Mouse (Mus musculus) A20 (cell line): ENCODE data around the gene Ccna2.
A peak's percentile ranks its signal among the peaks of the same experiment; 100 is the strongest.

Experiments used
- DNase-seq: peaks from one replicate; pipeline ENCODE4 v3.0.0-alpha.2; 2011; ENCODE audit warnings: low read depth, low spot score

Gene Ccna2

DNA sequence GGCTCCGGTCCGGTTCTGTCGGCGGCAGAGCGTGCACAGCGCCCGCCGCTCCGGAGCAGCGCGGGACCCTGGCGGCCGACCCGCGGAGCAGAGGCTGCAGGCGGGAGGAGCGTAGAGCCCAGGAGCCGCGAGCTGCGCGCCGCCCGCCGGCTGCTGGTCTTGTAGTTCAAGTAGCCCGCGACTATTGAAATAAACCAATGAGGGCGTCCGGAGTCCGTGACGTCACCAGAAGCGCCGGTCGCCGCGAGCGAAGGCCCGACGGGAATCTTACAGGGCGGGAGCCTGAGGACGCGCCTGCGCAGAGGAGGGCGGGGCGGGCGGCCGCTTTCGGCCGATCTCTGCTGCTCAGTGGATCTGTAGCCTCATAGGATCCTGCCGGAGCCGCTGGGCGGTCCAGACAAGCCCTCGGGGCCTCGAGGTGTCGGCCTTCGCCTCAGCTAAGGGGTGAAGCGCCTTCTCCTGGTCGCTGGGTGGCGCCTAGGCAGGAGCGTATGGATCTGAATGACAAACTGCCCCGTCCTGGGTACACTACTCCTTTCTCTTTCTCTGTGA is at the start of gene Ccna2:
Gene Ccna2, minus strand, starts transcription at position 324 of the 552 bp plus-strand sequence.
- DNase-seq = peak; percentile 99

DNA sequence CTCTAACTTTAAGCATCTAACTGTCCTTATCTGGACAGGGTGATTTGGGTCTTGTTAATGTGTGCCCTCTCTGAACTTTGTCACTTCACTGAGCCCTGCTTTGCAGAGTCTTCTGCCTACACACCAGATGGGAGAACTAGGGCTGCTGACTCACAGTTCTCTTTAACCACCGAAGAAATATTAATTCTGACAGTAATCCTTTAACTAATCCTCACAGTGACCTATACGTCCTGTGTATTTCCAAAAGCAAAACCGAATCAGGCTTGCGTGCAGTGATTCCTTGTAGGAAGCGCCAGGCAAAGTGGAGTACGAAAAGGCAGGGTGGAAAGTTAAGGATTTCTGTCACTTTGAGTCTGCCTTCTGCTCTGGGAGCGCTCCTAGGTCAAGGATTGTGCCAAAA is 46.2 kb upstream of the Ccna2 start:
- DNase-seq = no peak

DNA sequence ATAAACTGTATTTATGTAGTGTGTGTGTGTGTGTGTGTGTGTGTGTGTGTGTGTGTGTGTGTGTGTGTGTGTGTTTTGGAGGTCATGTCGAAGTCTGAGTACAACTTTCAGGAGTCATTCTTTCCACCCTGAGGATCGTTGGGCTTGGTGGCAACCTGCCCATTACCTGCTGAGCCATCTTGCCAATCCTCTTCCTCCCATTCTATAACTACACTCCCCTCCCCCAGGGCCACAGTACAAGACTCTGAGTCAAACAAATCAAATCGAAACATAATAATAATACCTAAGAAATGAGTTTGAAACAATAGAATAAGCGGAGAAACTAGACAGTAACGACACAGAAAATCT is 41.9 kb upstream of the Ccna2 start:
- no peak for DNase-seq

DNA sequence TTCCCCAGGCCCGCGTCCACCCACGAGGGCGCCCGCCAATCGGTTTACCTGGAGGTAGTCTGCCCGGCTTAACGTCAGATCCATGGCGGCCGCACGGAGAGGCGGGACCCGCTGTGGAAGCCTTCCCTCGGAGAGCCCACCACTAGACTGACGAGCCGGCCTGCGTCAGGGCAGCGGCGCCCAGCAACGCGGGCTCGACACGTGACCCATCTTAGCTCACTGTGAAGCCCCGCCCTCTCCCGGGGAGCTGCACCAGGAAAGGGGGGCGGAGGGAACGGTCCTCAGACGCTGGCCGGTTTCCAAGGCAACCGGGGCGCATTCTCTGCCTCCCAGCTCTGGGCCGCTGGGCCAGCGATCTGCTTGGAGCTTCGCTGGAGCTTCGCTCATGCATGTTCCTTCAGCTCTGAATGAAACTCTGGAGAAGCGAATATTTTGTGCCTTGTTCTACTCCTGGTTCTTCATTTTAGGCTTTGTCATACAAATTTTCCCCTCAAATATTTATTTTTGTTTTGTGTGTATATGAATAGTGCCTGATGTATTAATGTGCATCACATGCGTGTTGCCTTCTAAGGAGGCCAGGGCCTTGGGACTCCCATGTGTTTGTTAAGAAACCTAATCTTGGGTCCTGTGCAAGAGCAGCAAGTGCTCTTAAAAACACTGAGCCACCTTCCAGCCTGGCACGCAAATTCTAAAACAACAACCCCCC is 41.4 kb upstream of the Ccna2 start, which contains the start of gene Bbs7:
Gene Bbs7, minus strand, starts transcription at position 276 of the 706 bp plus-strand sequence.
- DNase-seq = peak; percentile 93

DNA sequence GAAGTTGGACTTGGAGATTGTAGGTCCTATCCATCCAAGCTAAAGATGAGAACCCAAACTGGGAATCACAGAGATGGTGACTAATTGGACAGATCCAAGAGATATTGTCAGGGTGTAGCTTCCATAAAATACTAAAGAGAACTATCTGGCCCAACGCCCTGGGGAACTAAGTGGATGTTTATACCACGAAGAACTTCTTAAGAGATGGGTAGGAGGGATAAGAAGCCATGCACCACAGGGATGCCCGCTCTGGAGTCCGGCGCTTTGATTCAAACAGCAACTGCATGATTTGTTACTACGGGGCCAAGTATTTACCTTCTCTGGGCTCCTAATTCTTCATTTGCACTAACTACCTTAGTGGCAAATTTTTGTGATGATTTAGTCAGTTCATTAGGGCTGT is 40.7 kb upstream of the Ccna2 start:
- no peak for DNase-seq

DNA sequence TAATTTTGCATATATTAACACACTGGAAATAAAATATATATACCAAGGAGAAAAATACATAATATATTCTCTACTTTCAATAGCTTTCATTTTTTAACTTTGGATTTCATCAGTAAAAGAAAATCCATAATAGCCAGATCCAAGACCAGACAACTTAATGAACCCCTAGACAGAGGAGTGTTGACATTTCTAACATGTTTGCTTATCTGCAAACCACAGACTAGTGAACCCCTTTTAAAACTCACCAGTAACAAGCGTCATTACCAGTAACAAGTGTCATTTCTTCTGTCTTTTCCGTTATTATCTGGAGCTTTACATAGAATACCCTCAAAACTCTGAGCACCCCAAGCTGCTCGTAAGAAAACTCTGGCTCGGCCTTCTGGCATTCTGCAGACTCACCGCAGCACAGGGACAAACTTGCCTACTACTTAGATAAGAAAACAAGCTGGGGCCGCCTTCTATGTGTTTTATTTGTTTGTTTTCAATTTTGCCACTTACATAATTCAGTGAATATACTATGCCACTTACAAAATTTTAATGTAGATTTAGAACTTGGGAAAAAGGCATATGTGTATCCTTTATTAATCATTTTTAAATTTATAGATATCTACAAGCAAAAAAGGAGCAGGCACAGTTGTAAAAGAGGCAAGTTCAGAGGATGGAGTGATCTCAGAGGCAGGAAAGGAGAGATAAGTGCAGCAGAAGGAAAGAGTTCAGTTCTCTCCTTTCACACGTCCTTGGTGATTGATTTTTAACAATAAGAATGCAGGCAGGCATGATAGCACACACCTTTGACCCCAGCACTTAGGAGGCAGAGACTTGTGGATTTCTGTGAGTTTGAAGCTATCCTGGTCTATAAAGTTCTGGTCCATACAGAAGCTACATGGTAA is 34.2 kb upstream of the Ccna2 start:
- no peak for DNase-seq

DNA sequence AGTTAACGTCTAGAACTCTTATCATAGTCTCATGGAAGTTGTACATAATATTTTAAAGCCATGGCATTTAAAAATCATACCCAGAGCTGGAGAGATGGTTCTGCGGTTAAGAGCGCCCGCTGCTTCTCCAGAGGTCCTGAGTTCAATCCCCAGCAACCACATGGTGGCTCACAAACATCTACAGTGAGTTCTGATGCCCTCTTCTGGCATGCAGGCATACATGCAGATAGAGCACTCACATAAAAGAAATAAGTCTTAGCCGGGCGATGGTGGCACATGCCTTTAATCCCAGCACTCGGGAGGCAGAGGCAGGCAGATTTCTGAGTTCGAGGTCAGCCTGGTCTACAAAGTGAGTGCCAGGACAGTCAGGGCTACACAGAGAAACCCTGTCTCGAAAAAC is 27.8 kb upstream of the Ccna2 start:
- peak; percentile 57 for DNase-seq

DNA sequence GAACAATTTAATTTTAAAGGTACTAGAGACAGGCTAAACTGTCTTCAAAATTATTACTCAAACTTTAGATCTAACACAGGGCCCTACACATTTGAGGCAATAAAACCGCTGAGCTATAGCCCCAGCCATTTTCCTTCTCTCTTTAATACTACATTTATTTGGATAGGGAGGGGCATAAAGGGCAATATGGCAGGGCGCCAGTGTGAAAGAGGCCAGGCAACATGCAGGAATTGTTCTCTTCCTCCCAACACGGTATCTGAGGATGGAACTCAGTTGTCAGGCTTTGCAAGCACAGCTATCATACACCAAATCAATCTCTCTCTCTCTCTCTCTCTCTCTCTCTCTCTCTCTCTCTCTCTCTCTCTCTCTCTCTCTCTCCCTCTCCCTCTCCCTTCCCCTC is 26.9 kb upstream of the Ccna2 start:
- no peak for DNase-seq

DNA sequence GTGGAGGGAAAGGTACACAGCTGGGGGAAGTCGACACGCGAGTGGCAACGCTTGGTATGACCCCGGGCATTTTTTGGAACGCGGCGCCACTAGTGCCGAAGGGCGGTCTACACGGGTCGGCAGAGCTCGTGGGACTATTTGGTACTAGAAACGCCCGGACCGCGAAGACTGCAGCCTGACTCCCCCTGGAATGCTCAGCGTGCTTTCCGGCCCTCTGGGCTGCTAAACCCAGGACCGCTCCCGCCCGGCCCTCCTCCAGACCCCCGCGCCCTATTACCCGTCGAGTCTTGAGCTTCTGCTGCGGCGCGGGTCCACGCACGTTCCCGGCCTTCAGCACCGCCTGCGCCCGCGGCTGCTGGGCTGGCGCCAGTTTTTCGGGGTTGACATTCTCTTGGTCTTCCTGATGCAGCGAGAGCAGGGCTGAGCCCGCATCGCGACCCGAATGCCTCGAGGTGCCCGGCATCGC is 556 bp downstream of the Ccna2 start:
- DNase-seq = no peak

DNA sequence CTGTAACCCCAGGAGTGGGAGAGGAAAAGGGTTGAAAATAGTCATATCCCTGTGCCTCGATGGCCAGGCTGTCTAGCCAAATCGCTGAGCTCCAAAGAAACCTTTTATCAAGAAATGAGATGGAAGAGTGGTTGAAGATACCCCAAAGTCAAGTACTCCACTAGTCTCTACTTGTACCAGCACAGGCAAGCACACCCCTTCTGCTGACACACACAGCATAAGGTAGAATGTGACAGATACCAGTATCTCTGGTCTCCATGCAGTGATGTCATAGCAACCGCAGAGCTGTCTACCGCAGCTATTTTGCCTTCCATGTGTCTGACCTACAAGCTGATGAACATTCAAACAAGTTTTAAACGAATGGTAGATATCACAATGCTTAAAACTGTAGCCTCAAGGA is 2.1 kb downstream of the Ccna2 start:
- DNase-seq = no peak

DNA sequence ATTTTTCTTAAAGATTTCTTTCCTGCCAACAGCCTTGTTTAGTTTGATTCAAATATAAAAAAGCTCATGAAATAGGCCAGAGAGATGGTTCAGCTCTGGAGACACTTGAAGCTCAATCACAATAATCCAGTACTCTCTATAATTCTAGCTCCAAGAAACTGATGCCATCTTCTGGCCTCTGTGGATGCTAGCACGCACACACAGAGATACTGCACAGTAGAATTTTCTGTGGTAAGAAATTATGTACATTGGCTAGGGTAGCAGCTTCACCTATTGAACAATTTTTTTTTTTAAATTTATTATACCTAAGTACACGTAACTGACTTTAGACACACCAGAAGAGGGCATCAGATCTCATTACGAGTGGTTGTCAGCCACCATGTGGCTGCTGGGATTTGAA is 8.3 kb downstream of the Ccna2 start:
- DNase-seq = no peak

DNA sequence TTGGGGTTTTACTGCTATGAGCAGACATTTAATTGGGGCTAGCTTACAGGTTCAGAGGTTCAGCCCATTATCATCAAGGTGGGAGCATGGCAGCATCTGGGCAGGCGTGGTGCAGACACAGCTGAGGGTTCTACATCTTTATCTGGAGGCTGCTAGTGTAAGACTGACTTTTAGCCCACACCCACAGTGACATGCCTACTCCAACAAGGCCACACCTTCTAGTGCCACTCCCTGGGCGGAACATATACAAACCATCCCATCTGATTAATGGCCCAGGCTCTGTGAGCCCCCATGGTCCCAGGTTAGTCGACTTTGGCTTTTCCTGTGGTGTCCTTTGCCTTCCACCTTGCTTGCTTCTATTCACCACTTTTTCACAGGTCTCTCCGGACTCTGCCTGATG is 12.3 kb downstream of the Ccna2 start:
- DNase-seq = no peak

DNA sequence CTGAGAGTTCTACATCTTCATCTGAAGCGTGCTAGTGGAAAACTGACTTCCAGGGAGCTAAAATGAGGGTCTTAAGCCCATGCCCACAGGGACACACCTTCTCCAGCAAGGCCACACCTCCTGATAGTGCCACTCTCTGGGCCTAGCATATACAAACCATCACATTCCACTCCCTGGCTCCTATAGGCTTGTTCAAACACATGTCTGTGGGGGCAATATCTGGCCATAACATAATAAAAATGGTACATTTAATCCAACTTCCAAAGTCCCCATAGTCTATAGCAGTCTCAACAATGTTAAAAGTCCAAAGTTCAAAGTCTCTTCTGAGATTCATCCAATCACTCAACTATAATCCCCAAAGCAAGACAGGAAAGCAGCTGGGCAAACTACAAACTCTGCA is 14.3 kb downstream of the Ccna2 start:
- no peak for DNase-seq

DNA sequence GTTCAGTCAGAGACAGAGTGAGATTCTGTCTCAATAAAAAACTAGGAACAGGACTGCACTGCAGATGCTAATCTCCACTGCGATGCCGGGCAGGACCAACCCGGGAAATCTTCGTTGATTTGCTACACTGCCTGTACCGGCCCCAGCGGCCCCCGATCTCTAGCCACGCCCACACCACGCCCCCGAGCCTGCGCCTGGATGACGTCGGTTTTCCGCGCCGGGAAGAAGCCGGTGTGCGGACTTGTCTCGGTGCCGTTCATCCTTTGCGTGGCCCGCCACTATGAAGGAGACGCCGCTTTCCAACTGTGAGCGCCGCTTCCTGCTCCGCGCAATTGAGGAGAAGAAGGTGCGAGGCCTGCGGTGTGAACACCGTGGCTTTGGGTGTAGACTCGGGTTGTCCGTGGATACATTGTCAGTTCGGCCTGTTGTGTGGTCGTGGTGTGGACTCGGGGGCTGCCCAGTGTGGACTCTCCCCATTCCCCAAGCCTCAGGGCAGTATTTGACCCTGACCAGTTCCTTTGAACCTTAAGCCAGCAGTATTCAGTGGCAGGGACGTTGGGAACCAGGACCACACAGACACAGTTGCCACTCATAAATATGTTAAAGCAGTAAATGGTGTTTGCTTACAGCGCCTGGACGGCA is 19.4 kb downstream of the Ccna2 start, which contains the start of gene Exosc9:
Gene Exosc9, plus strand, starts transcription at position 201 of the 642 bp plus-strand sequence.
- peak; percentile 90 for DNase-seq

DNA sequence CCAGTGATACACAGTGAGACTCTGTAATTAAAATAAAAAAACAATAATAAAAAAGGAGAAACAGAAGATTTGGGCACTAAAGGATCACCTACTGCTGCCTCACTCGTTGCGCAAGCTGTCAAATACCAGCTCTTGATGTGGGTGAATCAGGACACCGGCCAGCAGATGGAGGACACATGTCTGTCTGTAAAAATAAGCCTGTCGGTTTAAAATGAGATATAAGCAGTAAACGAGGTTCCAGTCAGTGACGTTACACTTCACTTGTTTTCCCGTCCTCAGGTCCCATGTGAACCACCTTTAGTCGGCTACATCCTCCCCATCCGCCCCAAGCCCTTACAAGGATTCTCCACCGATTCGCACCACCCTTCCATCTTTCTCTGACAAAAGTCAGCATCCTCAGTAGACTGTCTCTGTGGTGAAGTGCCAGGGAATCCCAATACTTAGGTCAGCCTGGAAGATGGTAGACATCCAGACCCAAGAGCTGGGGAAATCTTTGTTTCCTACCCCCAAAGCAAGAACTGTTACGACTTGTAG is 20.0 kb downstream of the Ccna2 start:
- DNase-seq = no peak

DNA sequence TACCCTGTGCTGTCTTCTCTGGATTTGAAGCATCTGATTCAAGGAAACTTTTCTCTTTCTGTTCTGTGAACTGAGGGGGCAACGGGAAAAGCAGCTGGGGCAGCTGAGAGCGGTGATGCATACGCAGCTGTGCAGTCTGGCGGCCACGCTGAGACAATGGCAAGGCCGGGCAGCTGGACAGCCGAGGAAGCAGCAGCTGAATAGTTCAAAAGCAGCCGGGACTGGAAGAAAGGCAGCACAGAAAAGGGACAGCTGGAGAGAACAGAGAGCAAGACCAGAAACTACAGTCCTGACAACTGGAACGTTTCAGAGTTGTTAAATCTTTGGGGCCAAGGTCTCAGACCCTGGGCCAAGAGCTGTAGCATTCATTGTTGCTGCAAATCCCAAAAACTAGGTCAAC is 20.6 kb downstream of the Ccna2 start:
- DNase-seq = peak; percentile 30

DNA sequence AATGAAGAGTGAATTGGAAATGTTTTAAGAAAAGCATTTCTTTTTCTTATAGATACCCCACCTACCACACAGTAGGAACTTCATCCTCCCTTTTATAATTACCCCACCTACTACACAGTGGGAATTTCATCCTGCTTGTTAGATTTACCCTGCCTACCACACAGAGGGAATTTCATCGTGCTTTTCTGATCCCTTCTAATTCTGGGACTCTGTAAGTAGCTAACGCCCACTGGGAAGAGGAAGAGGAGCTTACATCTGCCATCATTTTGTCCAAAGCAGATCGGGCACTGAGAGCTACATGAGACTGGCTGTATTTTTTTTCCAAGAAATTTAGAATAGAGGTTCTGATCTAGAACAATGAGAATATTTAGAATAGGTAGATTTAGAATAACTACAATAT is 27.0 kb downstream of the Ccna2 start:
- DNase-seq = no peak

DNA sequence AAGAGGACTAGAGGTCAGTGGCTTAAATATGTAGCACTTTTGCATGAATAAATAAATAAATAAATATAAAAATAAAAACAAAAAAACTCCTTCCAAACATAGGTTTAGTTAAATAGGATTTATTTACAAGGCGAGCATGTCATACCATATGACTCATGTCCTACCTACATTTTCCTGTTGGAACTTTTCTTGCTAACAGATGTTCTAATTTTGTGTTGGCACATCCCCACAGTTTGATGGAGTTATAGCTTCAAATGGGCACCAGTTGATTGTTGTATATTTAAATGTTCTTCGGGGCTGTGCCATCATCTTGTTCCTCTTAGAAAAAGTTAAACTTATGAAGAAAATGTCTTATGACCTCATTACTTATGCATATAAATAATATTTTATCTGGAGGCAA is 30.6 kb downstream of the Ccna2 start:
- DNase-seq = no peak

DNA sequence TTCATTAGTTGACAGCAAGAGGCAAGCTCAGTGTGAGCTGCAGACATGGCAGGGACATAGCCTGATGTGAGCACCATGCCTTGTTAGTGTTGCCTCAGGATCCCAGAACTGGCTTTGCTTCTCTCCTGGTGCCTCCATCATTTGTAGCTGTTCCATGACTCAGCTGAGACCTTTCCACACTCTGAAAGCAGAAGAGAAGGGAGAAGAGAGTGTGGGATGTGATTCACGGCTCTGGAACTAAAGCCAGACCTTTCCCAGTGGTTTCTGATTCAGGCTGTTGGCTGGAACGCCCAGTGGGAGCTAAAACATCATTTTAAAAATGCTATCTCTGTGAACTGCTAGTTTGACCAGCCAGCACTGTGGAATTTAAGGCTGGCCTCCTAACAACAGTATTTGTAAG is 31.2 kb downstream of the Ccna2 start:
- DNase-seq = no peak

DNA sequence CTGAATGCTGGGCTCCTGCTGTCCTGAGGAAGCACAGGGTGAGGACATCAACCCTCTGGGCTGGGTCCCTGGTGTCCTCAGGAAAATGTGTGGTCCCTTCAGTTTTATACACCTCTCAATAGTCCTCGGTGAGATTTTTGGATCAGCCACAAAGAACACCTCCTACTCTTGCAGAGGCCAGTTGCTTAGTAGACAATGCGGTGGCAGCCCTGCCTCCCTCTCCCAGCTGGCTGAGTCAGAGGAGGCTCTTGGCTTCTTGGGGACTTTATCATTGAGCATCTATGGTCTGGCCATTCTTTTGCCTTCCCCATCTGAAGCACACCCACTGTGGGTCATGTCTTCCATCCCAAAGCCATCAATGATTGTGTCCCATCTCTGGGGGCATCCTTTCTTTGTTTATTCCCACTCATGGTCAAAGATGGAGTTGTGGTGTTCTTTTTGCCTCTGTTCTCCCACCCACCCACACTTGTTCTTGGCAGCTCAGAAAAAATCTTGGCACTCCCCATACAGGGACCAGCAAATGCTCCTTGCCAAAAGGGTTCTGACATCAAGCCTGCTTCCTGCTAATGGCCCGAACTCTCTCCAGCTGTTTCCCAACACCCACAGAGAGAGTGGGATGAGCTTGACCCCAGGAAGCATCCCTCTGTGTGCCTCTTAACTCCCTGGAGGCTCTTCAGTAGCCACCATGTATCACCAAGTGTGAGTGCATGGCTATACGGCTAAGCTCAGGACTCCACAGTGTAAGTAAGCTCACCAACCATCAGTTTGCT is 34.1 kb downstream of the Ccna2 start:
- no peak for DNase-seq

DNA sequence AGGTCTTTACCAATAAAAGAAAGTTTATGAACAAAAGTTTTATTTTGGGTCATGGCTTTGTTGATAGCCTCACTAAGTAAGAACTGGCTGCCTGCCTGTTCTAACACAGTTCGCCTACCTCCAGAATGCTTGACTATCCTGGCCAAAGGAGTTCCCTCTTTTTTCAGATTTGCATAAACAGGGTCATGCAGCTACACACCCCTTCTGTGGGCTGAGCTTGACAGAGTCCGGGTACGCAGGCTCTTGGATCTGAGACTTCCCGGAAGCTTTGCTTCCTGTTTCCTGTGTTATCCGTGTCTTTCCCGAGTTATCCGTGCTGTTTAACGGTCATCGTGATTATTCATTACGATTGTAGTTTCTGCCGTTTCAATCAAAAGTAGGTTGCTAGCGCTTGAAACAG is 35.9 kb downstream of the Ccna2 start:
- DNase-seq = no peak
